Mouse (Mus musculus) v-Abl transformed pro-B cells (cell line): Measurements from ENCODE around the gene Nlrp3.
"Not testable (repeated sequence)": the region's sequence is repeated elsewhere in the genome, so short reads cannot be mapped to it uniquely, and the experiment has no call there.

Experiments
- in situ Hi-C, 2 experiments: fragments of 400-800 bp; cut with MboI; formaldehyde crosslinking; loops; one replicate each; pipeline ENCODE4 v1.15.1; 2025; ENCODE audit not compliant: unreplicated experiment in 2 of 2

Nlrp3 gene

DNA sequence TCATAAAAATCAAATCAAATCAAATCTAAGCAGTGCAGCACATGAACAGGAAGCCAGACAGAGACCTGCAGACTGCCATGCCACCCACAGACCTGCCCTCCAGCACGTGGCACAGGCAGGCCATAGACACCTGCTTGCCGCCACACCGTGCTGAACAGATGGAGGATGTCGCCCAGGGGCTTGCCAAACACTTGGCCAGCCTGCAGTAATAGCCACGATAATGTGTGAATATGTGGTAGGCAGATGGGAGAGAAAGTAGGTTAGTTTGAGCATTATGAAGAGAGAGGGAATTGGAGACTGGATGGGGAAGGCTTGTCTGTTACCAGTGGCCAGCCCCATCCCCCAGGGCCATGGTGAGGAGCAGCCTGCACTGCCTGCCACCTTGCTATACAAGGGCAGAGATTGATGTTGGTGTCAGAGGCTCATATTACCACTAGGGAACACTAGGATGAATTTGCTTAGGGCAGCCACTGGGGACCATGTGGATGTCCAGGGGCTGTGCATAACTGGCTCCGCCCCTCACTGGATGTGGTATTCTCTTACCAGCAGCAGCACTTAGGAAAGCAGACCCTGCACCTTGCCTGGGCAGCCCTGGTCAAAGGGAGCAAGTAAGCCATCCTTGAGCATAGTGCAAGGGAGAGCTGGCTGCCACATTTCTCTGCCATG lies 10.4 kb upstream of the Nlrp3 start:
- in situ Hi-C loops: no loop called here

- in situ Hi-C loops: no loop called here
These were observed 9.8 kb upstream of the Nlrp3 start for GRCm38 (mm10) chr11:59531562-59531961.

GRCm38 (mm10) chr11:59537218-59538130 lies 3.9 kb upstream of the Nlrp3 start:
- in situ Hi-C loops: no loop called here

DNA sequence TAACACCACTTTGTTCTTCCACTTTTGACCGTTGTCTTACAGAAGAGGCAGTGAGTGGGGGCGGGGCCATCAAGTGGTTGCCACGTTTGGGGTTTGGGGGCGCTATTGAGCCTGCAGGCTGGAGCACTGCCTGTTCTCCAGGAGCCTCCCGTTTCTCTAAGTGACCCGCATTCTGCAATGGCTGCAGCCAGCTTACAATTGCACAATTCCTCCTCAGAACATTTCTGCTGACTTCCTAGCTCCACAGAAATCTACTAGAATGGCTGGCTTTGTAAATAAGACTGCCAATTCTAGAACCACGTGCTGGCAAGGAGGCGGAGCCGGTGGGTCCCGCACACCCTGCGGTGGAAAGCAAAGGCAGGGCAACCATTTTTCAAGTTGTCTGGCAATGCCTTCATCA lies 3.0 kb upstream of the Nlrp3 start:
- in situ Hi-C loops: no loop called here

GRCm38 (mm10) chr11:59540123-59540522 lies 1.2 kb upstream of the Nlrp3 start:
- in situ Hi-C loops: no loop called here

DNA sequence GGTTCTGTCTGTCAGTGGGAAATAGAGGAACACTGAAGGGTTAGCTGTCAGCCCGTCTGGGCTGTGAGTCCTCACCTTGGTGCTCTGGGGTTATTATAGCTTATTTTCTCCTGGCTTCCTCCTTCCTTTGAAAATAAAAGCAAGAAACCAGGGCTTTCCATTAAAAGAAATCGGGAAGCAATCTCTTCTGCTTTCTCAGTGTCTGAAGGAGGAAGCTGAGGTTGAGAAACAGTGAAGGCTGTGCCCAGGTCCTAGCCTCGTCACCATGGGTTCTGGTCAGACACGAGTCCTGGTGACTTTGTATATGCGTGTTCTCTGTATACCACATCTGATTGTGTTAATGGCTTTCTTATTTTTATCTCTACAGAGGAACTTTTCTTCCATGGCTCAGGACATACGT lies 1.1 kb downstream of the Nlrp3 start:
- in situ Hi-C loops: no loop called here

DNA sequence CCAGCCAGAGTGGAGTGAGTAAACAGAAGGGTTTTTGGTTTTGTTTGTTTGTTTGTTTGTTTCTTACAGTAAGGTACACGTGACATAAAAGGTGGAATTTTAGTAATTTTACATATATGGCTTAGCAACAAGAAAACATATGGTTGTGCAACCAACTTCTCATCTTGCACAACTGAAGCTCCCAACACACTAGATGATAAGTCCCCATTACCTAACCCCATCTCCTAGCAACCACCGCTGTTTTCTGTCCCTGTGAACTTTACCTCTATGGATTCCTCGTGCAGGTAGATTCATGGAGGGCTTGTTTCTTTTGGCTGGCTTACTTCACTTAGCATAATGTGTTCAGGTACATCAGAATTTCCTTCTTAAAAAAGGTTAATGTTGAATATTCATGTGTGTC lies 2.0 kb downstream of the Nlrp3 start:
- in situ Hi-C loops: no loop called here

GRCm38 (mm10) chr11:59544005-59544404 lies 2.6 kb downstream of the Nlrp3 start:
- in situ Hi-C loops: no loop called here

- in situ Hi-C loops: no loop called here
These were observed 12.8 kb downstream of the Nlrp3 start for GRCm38 (mm10) chr11:59554127-59554526.

DNA sequence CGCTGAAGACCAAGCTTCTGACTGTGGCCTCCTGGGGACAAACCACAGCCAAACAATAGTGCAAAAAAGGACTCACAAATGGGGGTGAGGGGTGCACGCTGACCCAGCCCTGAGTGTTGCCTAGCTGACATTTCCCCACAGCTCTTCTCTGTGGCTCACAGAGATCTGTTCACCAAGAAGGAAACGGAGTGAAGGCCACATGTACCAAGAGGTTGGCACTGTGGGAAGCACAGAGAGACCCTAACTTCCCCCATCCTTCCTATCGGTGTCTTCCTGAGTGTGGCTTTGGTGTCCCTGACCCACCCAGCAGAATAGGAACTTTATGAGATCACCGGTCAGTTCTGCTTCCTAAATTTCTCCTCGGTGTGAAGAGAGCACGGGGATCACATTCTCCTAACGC lies 13.2 kb downstream of the Nlrp3 start:
- in situ Hi-C loops: no loop called here

DNA sequence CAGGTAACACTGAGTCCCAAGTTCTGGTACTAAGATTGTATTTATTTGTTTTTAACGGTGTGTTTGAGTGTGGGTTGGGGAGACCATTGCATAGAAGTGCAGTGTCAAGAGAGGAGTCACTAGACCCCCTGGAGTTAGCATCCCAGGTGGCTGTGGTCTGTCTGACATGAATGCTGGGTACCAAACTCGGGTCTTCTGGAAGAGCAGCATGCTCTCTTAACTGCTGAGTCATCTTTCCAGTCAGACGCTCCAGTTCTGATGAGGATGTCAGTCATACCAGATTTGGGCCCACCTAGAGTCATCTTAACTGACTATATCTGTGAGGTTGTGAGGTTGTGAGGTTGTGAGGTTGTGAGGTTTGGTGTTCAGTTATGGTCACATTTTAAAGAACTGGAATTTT lies 19.5 kb downstream of the Nlrp3 start:
- in situ Hi-C loops: no loop called here

DNA sequence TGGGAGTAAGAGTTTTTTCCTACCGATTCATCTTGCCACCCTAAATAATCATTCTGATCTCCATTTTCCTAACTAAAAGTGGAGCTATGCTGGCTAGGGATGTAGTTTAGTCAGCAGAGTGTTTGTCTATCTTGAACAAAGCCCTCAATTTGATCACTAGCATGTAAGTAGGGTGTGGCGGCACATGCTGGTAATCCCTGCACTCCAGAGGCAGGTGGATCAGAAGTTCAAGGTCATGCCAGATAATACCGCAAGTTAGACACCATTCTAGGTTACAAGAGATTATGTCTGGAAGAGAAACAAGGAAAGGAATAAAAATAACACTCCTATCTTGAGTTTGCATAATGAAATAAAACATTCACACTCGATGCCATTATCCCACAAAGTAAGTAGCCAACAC lies 21.0 kb downstream of the Nlrp3 start:
- in situ Hi-C loops: no loop called here

DNA sequence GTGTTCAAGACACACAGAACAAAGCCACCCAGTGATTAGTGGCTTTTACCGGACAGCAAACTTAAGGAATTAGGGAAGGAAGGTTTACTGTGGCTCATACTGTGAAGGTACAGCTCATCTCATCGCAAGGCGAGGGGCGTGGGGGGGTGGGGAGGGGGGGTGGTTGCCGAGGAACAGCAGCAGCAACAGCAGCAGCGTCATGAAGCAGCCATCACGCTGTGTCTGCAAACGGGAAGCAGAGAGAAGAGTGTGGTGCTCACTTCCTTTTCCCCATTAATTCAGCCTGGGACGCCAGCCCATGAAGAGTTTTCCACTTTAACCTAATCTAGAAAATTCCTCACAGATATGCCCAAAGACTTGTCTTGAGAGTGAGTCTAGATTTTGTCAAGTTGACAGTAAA lies 21.5 kb downstream of the Nlrp3 start:
- in situ Hi-C loops: no loop called here

- in situ Hi-C loops: loop anchor here (5.0 kb wide), 2 partner anchors 42 to 267 kb away; partner anchors contain the start of gene Zkscan17 (in 2 of the 2)
These were observed 27.9 kb downstream of the Nlrp3 start for GRCm38 (mm10) chr11:59569306-59569705.

- in situ Hi-C loops: no loop called here
These were observed 34.4 kb downstream of the Nlrp3 start for GRCm38 (mm10) chr11:59575726-59576125.

- in situ Hi-C loops: not testable (repeated sequence)
These were observed 34.8 kb downstream of the Nlrp3 start, which contains the start of gene Olfr222 for GRCm38 (mm10) chr11:59576135-59576534. Olfr222 (minus strand) TSS chr11:59576235.

GRCm38 (mm10) chr11:59584539-59584938 lies 43.2 kb downstream of the Nlrp3 start:
- in situ Hi-C loops: no loop called here

DNA sequence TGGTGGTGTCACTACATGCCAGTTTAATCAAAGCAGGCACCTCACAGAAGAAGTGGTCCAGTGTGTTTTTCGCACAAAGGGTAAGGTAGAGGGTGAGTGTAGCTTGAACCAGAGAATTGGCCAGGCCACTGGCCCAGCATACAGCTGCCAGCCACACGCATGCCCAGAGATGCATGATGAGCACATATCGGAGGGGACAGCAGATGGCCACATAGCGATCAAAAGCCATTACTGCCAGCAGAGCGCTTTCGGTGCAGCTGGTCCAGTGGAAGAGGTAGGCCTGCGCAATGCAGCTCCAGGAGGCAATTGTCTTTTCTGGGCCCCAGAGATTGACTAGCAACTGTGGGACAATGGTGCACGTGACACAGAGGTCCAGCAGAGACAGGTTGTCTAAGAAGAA lies 48.1 kb downstream of the Nlrp3 start:
- in situ Hi-C loops: no loop called here

DNA sequence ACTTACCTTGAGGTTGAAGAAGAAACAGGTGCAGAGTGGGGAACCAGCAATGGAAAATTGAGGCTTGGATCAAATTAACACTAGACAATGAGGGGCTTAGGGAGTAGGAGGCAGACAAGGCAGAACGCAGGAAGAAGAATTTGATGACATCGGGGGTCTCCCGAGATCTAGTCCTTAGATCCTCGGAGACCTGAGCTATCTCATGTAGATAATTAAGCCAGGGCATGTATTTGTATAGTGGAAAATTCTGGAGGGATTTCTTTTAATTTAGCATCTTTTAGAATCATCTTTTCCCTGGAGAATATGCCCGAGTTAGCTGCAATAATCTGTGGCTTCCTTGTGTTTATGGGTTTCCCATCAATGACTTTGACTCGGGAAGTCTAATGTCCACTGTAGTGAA lies 51.8 kb downstream of the Nlrp3 start, which contains the start of gene Olfr223:
TSS of gene Olfr223 (minus strand) at position 101 of the 400 bp plus-strand sequence.
- in situ Hi-C loops: no loop called here

DNA sequence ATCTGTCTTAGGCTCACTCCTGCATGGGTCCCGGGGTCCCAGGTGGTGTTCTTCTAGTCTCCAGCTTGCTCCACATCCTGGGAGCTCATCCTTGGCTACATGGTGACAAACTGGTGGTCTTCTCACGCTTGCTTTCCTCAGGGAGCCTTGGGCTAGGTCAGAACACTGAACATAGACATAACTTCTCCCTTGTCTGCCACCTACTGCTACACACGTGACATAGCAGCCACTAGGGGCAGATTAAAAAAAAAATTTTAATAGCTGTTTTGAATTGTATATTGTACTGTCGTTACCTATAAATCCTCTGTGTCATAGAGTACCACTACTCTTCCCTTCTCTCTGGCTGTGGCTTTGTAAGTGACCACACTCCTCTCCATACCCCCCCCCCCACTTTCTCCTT lies 54.7 kb downstream of the Nlrp3 start:
- in situ Hi-C loops: no loop called here

GRCm38 (mm10) chr11:59596950-59597349 lies 55.6 kb downstream of the Nlrp3 start:
- in situ Hi-C loops: no loop called here

DNA sequence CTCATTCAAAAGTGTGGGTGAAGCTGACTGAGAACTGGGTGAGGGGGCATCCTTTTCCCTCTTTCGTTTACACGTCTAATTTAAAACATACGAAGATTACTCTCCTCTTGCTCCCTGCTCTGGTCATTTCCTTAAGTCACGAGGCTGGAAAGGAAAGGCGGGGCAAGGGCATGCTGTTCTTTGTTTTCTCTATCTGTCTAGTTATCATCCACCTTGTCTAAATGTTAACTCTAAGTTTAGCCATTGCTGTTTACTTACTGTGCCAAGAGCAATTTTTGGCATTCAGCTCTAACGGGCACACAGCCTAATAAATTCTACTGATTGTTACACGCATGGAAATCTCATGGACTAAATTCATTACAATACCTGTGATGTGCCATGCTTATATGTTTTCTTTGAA lies 57.8 kb downstream of the Nlrp3 start:
- in situ Hi-C loops: no loop called here
